25 mouse cellular contexts compared by ENCODE assay signal in genomic region chr10:21776762-21777080, GRCm38 (mm10).
A peak's percentile ranks its signal among the peaks of the same experiment; 100 is the strongest.
DNase-seq lines count a peak whose midpoint lies in the region; ATAC-seq and TF ChIP-seq lines count a peak whose summit lies in the region.
"Had no signal": no experiment of that assay in that cellular context is flagged by ENCODE, and none has a peak within 500 bp of the region (broad histone marks: within the 10 kb centered on the region; RNA-seq: fewer than 3 reads in every experiment).

No protein-coding gene starts in this region.

- intact Hi-C loops in left cerebral cortex, postnatal 36 days (cut with DNase I) = no loop called here

- H3K4me2 ChIP-seq in forebrain, postnatal 0 days (ENCODE audit: low read depth) = no peak overlapping the region
- no peak overlapping the region for H3K4me2 ChIP-seq in forebrain, embryonic 12.5 days
- H3K4me2 ChIP-seq in midbrain, embryonic 12.5 days (replicated peaks) = no peak overlapping the region
- H3K4me2 ChIP-seq in midbrain, postnatal 0 days (ENCODE audit: low read depth, low read length, poor library complexity, severe bottlenecking) = no peak overlapping the region
- H3K4me2 ChIP-seq in intestine, embryonic 16.5 days (ENCODE audit: low read depth, low read length) = no peak overlapping the region
- H3K4me2 ChIP-seq: heart, embryonic 13.5 days; hindbrain, embryonic 13.5 days had no signal

- no peaks in the 10 kb centered on the region for H3K27me3 ChIP-seq in forebrain, postnatal 0 days (ENCODE audit: insufficient read depth, low read length)
- H3K27me3 ChIP-seq in forebrain, embryonic 12.5 days = no peaks in the 10 kb centered on the region
- no peaks in the 10 kb centered on the region for H3K27me3 ChIP-seq in midbrain, embryonic 12.5 days
- H3K27me3 ChIP-seq in midbrain, postnatal 0 days (ENCODE audit: insufficient read depth, low read length) = no peaks in the 10 kb centered on the region
- H3K27me3 ChIP-seq in intestine, embryonic 16.5 days (replicated peaks; ENCODE audit: control insufficient read depth, insufficient read depth, low read length) = no peaks in the 10 kb centered on the region
- H3K27me3 ChIP-seq: heart, embryonic 13.5 days; hindbrain, embryonic 13.5 days had no signal

- H3K27ac ChIP-seq in forebrain, postnatal 0 days (ENCODE audit: low read depth, low read length) = no peak overlapping the region
- H3K27ac ChIP-seq in forebrain, embryonic 12.5 days = no peak overlapping the region
- H3K27ac ChIP-seq in midbrain, embryonic 12.5 days (replicated peaks) = 0 out of 2 replicates have a peak overlapping the region, but pooled peaks have one; percentile 25
- H3K27ac ChIP-seq in midbrain, postnatal 0 days (ENCODE audit: low read depth, low read length) = no peak overlapping the region
- peak overlapping the region; percentile 90 for H3K27ac ChIP-seq in embryonic fibroblast, embryonic 13.5 days (ENCODE audit: insufficient read depth, low read length)
- no peak overlapping the region for H3K27ac ChIP-seq in intestine, embryonic 16.5 days (ENCODE audit: low read length)
- H3K27ac ChIP-seq: heart, embryonic 13.5 days; hindbrain, embryonic 13.5 days; kidney, postnatal 0 days; limb, embryonic 10.5 days; stomach, postnatal 0 days had no signal

- TF ChIP-seq CTCF in forebrain, postnatal 0 days (IDR thresholded peaks at IDR 0.05; ENCODE audit: low read depth) = no peak
- no peak for TF ChIP-seq CTCF in midbrain, postnatal 0 days (IDR thresholded peaks at IDR 0.05)
- TF ChIP-seq CTCF in embryonic fibroblast, embryonic 13.5 days (IDR thresholded peaks at IDR 0.05; ENCODE audit: borderline replicate concordance, insufficient read depth, low read length) = no peak

- H3K4me1 ChIP-seq in forebrain, postnatal 0 days (ENCODE audit: insufficient read depth) = 0 out of 2 replicates have a peak, but pooled peaks cover 9% of the 10 kb centered on the region
- H3K4me1 ChIP-seq in forebrain, embryonic 12.5 days = peaks cover 9% of the 10 kb centered on the region
- H3K4me1 ChIP-seq in midbrain, embryonic 12.5 days = peaks cover 9% of the 10 kb centered on the region; the same call in 1 of the 2 replicates
- H3K4me1 ChIP-seq in midbrain, postnatal 0 days (ENCODE audit: insufficient read depth, low read length) = peaks cover 6% of the 10 kb centered on the region; the same call in 1 of the 2 replicates
- H3K4me1 ChIP-seq in embryonic fibroblast, embryonic 13.5 days (ENCODE audit: control insufficient read depth, insufficient read depth, low read length) = peaks cover 9% of the 10 kb centered on the region; the same call in 1 of the 2 replicates
- no peaks in the 10 kb centered on the region for H3K4me1 ChIP-seq in intestine, embryonic 16.5 days (ENCODE audit: control insufficient read depth, insufficient read depth, low read length)
- H3K4me1 ChIP-seq: heart, embryonic 13.5 days; limb, embryonic 10.5 days had no signal

- DNase-seq in forebrain, postnatal 0 days = peak; percentile 36
- DNase-seq in midbrain, postnatal 0 days (ENCODE audit: low spot score) = no peak
- no peak for DNase-seq in left cerebral cortex, postnatal 36 days (ENCODE audit: low spot score in 2 of 2)
- no peak for DNase-seq in retina, embryonic 14.5 days (ENCODE audit: low spot score)
- DNase-seq: adrenal gland, postnatal 10 days; cerebellum, adult 8-10 months; cerebellum, postnatal 36 days; gastrocnemius, postnatal 10 days; heart, adult 18-20 months; heart, postnatal 14 days; kidney, adult 2 months; lung, postnatal 4 days; right cerebral cortex, postnatal 14 days; thymus, adult 2 months had no signal

- H3K9ac ChIP-seq in forebrain, postnatal 0 days = no peak overlapping the region
- no peak overlapping the region for H3K9ac ChIP-seq in forebrain, embryonic 12.5 days
- H3K9ac ChIP-seq in midbrain, embryonic 12.5 days (replicated peaks) = no peak overlapping the region
- no peak overlapping the region for H3K9ac ChIP-seq in midbrain, postnatal 0 days (replicated peaks; ENCODE audit: low read length, poor library complexity, severe bottlenecking)
- no peak overlapping the region for H3K9ac ChIP-seq in intestine, embryonic 16.5 days (ENCODE audit: low read depth, low read length)
- H3K9ac ChIP-seq: heart, embryonic 13.5 days; hindbrain, embryonic 13.5 days had no signal

- H3K36me3 ChIP-seq in forebrain, postnatal 0 days (ENCODE audit: insufficient read depth) = no peaks in the 10 kb centered on the region
- no peaks in the 10 kb centered on the region for H3K36me3 ChIP-seq in forebrain, embryonic 12.5 days (replicated peaks)
- H3K36me3 ChIP-seq in midbrain, embryonic 12.5 days = no peaks in the 10 kb centered on the region
- no peaks in the 10 kb centered on the region for H3K36me3 ChIP-seq in midbrain, postnatal 0 days (ENCODE audit: insufficient read depth, low read length)
- H3K36me3 ChIP-seq in intestine, embryonic 16.5 days (ENCODE audit: control insufficient read depth, insufficient read depth, low read length) = no peaks in the 10 kb centered on the region
- H3K36me3 ChIP-seq: heart, embryonic 13.5 days; hindbrain, embryonic 13.5 days; limb, embryonic 10.5 days had no signal

- no peak for TF ChIP-seq POLR2A in embryonic fibroblast, embryonic 13.5 days (IDR thresholded peaks at IDR 0.05; ENCODE audit: low read depth, low read length)

- no peaks in the 10 kb centered on the region for H3K9me3 ChIP-seq in forebrain, postnatal 0 days (ENCODE audit: low read length)
- no peaks in the 10 kb centered on the region for H3K9me3 ChIP-seq in forebrain, embryonic 12.5 days
- no peaks in the 10 kb centered on the region for H3K9me3 ChIP-seq in midbrain, embryonic 12.5 days
- no peaks in the 10 kb centered on the region for H3K9me3 ChIP-seq in midbrain, postnatal 0 days (ENCODE audit: low read length)
- H3K9me3 ChIP-seq in intestine, embryonic 16.5 days (ENCODE audit: control insufficient read depth, low read length) = no peaks in the 10 kb centered on the region
- H3K9me3 ChIP-seq: heart, embryonic 13.5 days; hindbrain, embryonic 13.5 days; limb, embryonic 10.5 days had no signal

- ATAC-seq in forebrain, postnatal 0 days = peak; percentile 81; the same call in 1 of the 2 replicates
- ATAC-seq in forebrain, embryonic 12.5 days (ENCODE audit: low FRiP score) = no peak
- ATAC-seq in midbrain, embryonic 12.5 days (ENCODE audit: low FRiP score, low read depth) = no peak
- ATAC-seq in midbrain, postnatal 0 days (ENCODE audit: low FRiP score) = no peak
- no peak for ATAC-seq in intestine, embryonic 16.5 days
- ATAC-seq: CD4-positive, CD25-positive, alpha-beta regulatory T cell, adult 4 months; inflammation-experienced regulatory T-cells, adult 6 months had no signal

- no peak overlapping the region for H3K4me3 ChIP-seq in forebrain, postnatal 0 days (ENCODE audit: low read depth, low read length)
- H3K4me3 ChIP-seq in forebrain, embryonic 12.5 days (replicated peaks) = no peak overlapping the region
- H3K4me3 ChIP-seq in midbrain, embryonic 12.5 days = no peak overlapping the region
- H3K4me3 ChIP-seq in midbrain, postnatal 0 days (ENCODE audit: low read depth, low read length) = no peak overlapping the region
- no peak overlapping the region for H3K4me3 ChIP-seq in embryonic fibroblast, embryonic 13.5 days (ENCODE audit: insufficient read depth, low read length)
- no peak overlapping the region for H3K4me3 ChIP-seq in intestine, embryonic 16.5 days (ENCODE audit: low read length)
- H3K4me3 ChIP-seq: heart, embryonic 13.5 days; hindbrain, embryonic 13.5 days; limb, embryonic 10.5 days had no signal

- whole genome bisulfite sequencing in forebrain, postnatal 0 days = 74% methylated on average over 8 of the region's 8 CpGs
- WGBS in forebrain, embryonic 12.5 days = 80% methylated on average over 8 of the region's 8 CpGs
- 81% methylated on average over 8 of the region's 8 CpGs for WGBS in midbrain, embryonic 12.5 days
- 64% methylated on average over 8 of the region's 8 CpGs for WGBS in midbrain, postnatal 0 days
- WGBS in intestine, embryonic 16.5 days = 63% methylated on average over 8 of the region's 8 CpGs

Comparison
In these comparisons a context has a peak if more than half of its experiments do, and no peak if none do; other contexts are left out.
1. H3K27ac ChIP-seq: peak in midbrain, embryonic 12.5 days (single experiment) and embryonic fibroblast, embryonic 13.5 days (single experiment); none in forebrain, postnatal 0 days (single experiment), forebrain, embryonic 12.5 days (single experiment), midbrain, postnatal 0 days (single experiment) and intestine, embryonic 16.5 days (single experiment).